Mouse (Mus musculus): ENCODE data around the gene Rnase1.

DNA sequence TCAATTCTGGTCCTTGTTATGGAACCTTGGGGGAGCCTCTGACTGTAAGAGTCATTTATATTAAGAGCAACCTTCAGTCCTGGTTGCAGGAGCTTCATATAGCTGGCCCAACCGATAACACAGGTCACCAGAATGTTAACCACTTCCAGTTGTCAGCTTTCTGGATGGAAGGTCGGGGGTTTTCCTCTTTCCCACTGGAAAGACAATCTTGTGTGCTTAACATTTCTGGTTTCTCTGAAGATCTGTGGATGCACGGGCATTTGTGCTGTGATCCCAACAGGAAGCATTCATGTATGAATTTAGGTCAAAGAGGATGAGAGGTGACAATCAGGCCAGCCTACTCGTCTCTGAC, 17.0 kb downstream of the Rnase1 start:
- TF ChIP-seq CTCF (IDR thresholded peaks at IDR 0.05; ENCODE audit: low read depth, low read length) (no peak), POLR2A (IDR thresholded peaks at IDR 0.05; ENCODE audit: extremely low read depth, insufficient read depth, low read length) (no peak)

Data from liver, adult 2 months (tissue).